Mouse (Mus musculus): ENCODE data around the gene Hacd2. TPM values are rescaled to one million over a fixed set of nuclear protein-coding genes. Genes with fewer than 3 reads are reported as not detected.
A peak's percentile ranks its signal among the peaks of the same experiment; 100 is the strongest.

Gene Hacd2
- polyA plus RNA-seq, 1 experiment from 2014 or later: 92.3 TPM

DNA sequence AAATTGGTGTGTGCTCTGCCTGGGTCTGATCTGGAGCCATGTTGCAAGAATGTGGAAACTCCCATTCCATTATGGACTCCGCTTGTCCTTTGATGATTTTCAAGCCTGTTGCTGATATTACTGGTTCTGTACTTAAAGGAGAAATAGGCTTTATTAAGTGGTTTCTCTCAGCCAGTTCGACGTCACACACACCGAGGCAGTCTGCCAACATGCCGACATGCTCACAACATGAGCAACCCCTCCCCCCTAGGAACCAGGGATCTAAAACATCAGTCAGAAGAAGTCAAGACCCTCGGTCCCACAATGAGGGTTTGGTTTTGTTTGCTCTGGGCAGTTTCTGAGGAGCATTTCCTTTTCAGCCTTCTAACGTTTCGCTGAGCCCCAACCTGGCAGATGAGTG, 86.9 kb downstream of the Hacd2 start:
- Histone ChIP-seq H3K9me3 (no peaks in the 10 kb centered on the region), H3K4me2 (replicated peaks) (no peak overlapping the region), H3K9ac (no peak overlapping the region), H3K27me3 (replicated peaks) (no peaks in the 10 kb centered on the region), H3K27ac (no peak overlapping the region; the same call in 1 of the 2 replicates), H3K4me1 (replicated peaks) (0 out of 2 replicates have a peak, but pooled peaks cover 8% of the 10 kb centered on the region), H3K36me3 (no peaks in the 10 kb centered on the region), H3K4me3 (replicated peaks) (no peak overlapping the region)
- WGBS: 45% methylated on average over 8 of the region's 8 CpGs
- ATAC-seq: no peak

DNA sequence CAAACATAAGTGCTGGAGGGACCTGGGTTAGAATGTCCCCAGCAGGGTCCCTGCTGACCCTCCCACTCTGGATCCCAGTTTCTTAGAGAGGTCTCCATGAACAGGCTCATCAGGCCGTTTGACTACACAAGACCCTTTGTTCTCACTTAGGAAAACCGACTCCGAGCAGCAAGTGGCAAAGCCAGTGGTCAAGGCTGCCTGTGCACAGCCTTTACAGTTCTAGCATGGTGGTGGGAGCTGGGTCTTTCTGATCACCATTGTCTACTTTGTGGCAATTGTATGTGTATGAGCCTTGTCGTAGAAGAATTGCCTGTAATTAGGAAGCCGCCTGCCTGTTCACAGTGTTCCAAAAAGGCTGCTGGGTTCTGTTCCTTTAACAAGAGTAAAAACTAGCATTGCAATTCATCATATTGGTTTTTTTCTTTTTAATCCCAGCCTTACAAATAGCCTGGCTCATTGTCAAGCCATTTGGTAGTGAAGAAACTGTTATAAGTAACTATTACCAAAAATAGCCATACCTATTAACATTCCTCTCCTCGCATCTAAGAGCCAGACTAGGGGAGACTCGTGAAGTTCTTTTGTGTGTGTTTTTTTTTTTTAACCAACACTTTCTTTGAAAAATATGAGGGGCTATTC, 87.5 kb downstream of the Hacd2 start:
- no peak for ATAC-seq
- Histone ChIP-seq H3K4me3 (replicated peaks) (no peak overlapping the region), H3K9me3 (no peaks in the 10 kb centered on the region), H3K4me1 (replicated peaks) (0 out of 2 replicates have a peak, but pooled peaks cover 8% of the 10 kb centered on the region), H3K27ac (peak overlapping the region; percentile 45; the same call in 1 of the 2 replicates), H3K27me3 (replicated peaks) (no peaks in the 10 kb centered on the region), H3K36me3 (no peaks in the 10 kb centered on the region), H3K9ac (no peak overlapping the region), H3K4me2 (replicated peaks) (no peak overlapping the region)
- 49% methylated on average over 7 of the region's 7 CpGs for WGBS

DNA sequence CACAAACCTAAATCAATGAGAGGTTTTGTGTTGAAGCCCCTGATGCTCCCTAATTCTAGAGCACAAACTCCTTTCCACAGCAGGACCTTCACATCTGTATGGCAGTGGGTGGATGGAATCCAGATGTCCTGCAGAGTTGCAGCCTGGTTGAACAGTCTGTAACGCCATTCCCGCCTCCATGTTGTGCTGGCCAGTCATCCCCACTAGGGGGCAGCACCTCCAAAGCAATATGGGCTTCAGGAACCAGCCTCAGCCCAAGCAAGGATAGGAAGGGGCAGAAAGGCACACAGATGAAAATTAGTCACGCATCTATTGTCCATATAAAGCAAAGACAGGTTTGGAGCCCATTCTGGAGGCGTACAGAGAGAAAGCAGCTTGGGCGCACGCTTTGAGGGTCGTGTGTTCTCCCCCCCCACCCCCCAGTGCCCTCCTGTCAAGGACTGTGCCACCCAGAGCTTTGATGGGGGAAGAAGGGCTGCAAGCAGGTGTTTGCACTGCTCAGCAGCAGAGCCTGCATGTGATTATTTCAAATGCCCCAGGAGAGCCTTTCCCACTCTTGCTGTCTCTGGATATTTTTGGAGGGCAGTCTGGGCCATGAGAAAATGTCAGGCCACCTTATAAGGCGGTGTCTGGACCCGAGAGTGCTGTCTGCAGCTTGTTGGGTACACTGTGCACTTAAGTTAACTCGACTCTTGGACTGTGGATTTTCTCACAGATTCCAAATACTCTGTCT, 88.3 kb downstream of the Hacd2 start:
- H3K9me3 ChIP-seq: no peaks in the 10 kb centered on the region
- peak overlapping the region; percentile 62; the same call in 1 of the 2 replicates for H3K27ac ChIP-seq
- WGBS: 32% methylated on average over 10 of the region's 10 CpGs
- no peak overlapping the region for H3K9ac ChIP-seq
- H3K36me3 ChIP-seq: no peaks in the 10 kb centered on the region
- H3K4me2 ChIP-seq (replicated peaks): no peak overlapping the region
- H3K27me3 ChIP-seq (replicated peaks): no peaks in the 10 kb centered on the region
- no peak overlapping the region for H3K4me3 ChIP-seq (replicated peaks)
- H3K4me1 ChIP-seq (replicated peaks): 0 out of 2 replicates have a peak, but pooled peaks cover 8% of the 10 kb centered on the region
- ATAC-seq: peak; percentile 92

DNA sequence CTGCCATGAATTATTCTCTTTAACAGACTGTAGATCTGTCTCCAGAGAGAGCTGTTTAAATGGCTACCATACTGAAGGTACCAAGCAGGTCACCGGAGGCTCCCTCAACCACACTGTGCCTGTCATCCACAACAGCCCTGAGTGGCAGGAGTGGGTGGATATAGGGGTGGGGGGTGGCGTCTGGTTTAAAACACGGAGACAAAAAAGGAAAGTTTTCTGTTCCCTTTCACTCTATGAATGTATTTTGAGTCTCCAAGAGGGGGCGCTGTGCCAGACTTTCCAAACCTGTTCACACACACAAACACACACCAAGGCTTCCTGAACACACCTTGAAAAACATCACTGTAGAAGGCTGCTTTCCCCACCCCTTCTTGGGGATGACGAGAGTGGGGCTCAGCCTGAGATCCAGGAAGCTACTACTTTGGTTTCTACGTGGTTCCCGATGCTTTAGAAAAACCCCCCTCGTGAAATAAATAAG, 89.0 kb downstream of the Hacd2 start:
- WGBS: 60% methylated on average over 8 of the region's 8 CpGs
- Histone ChIP-seq H3K9ac (no peak overlapping the region), H3K4me2 (replicated peaks) (no peak overlapping the region), H3K4me3 (replicated peaks) (no peak overlapping the region), H3K4me1 (replicated peaks) (0 out of 2 replicates have a peak, but pooled peaks cover 8% of the 10 kb centered on the region), H3K36me3 (no peaks in the 10 kb centered on the region), H3K27me3 (replicated peaks) (no peaks in the 10 kb centered on the region), H3K27ac (peak overlapping the region; percentile 62; the same call in 1 of the 2 replicates), H3K9me3 (no peaks in the 10 kb centered on the region)
- peak; percentile 26; the same call in 1 of the 2 replicates for ATAC-seq

DNA sequence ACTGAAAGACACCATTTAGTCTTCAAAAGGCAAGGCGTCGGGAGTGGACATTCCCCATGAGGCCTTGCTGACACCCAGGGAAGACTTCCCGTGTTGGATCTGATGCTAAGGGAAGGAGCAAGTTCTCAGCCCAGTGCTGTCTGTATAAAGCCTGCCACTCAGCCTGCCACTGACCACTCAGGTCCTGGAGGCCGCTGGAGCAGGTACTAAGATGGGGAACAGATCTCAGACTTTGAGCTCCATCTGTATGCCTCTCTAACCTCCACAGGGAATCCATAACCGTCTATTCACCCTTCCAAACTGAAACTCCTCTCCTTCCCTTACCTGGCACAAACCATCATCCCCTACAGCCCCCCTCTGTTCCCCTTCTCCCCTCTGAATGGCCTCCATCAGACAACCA, 91.3 kb downstream of the Hacd2 start:
- no peak overlapping the region for H3K27ac ChIP-seq
- WGBS: 91% methylated on average over 5 of the region's 5 CpGs
- ATAC-seq: no peak
- H3K9me3 ChIP-seq: no peaks in the 10 kb centered on the region
- H3K4me1 ChIP-seq (replicated peaks): 0 out of 2 replicates have a peak, but pooled peaks cover 8% of the 10 kb centered on the region
- no peak overlapping the region for H3K4me3 ChIP-seq (replicated peaks)
- no peak overlapping the region for H3K4me2 ChIP-seq (replicated peaks)
- no peak overlapping the region; the same call in 1 of the 2 replicates for H3K9ac ChIP-seq
- no peaks in the 10 kb centered on the region for H3K27me3 ChIP-seq (replicated peaks)
- no peaks in the 10 kb centered on the region for H3K36me3 ChIP-seq

DNA sequence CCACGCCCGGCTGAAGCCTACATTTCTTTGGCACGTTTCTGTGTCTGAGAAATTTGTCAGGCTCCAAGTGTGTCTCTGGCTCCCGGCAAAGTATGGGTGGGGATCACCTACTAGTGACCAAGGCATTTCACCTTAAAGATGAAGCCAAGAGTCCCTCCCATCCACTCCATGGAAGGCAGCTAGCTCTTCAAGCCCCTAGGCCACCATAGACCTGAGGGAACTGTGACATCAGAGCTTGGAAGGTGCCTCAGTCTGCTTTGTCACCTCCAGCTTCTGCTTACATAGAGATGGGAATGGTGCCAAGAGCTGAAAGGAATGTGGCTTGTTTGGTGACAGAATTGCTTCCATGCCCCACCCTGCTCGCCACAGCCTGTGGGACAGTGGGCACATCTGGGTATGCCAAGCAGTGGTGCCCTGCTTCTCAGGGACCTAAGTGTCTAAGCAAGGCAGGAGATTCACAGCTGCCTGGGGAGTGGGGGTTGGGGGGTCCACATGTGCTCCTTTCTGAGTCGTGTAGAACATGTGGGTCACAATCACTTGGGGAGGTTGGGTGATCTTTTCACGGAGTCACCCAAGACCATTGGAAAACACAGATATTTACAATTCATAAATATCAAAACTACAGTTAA, 94.2 kb downstream of the Hacd2 start:
- no peaks in the 10 kb centered on the region for H3K27me3 ChIP-seq (replicated peaks)
- H3K4me1 ChIP-seq (replicated peaks): no peaks in the 10 kb centered on the region
- H3K27ac ChIP-seq: no peak overlapping the region
- H3K4me3 ChIP-seq (replicated peaks): no peak overlapping the region
- H3K9ac ChIP-seq: no peak overlapping the region
- WGBS: 81% methylated on average over 7 of the region's 7 CpGs
- H3K4me2 ChIP-seq (replicated peaks): no peak overlapping the region
- H3K36me3 ChIP-seq: no peaks in the 10 kb centered on the region
- ATAC-seq: no peak
- H3K9me3 ChIP-seq: no peaks in the 10 kb centered on the region

DNA sequence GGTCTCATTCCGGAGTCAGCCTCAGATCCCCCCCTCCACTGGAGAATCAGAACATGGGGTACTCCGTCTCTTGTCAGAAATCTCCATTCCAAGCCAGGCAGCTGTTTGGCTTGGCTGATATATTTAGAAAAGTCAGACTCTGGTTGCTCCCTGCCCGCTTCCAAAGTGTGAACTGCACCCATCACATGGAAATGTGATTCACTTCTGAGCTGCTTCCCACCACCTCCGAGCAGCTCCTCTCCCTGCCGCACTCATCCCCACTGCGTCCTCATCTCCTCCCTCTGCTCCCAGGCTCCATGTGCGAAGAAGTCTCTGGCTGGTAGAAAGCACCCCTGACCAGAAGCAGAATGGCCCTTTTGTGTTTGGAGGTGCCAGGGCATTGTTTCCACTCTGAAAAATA, 95.2 kb downstream of the Hacd2 start:
- Histone ChIP-seq H3K9ac (no peak overlapping the region), H3K4me1 (replicated peaks) (no peaks in the 10 kb centered on the region), H3K4me3 (replicated peaks) (no peak overlapping the region), H3K36me3 (no peaks in the 10 kb centered on the region), H3K4me2 (replicated peaks) (no peak overlapping the region), H3K9me3 (no peaks in the 10 kb centered on the region), H3K27me3 (replicated peaks) (no peaks in the 10 kb centered on the region), H3K27ac (no peak overlapping the region)
- WGBS: 61% methylated on average over 7 of the region's 7 CpGs
- ATAC-seq: no peak

DNA sequence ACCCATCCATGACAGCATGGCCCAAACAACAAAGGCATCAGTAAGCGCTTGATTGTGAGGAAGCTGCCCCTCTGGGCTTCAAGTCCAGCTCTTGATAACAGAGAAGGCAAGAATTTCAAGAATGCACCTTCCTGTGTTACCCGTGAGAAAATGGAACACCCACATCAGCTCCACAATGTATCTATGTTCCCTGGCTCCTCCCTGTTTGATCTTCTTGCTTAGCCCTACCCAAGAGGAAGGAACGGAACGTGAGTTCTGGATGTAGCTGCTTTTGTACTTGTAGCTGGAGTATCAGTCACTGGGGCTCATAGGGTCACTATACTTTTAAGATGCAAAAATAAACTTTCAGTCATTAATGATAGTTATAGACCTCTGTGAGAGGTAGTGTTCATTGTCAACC, 98.4 kb downstream of the Hacd2 start:
- no peak for ATAC-seq
- Histone ChIP-seq H3K36me3 (no peaks in the 10 kb centered on the region), H3K4me1 (replicated peaks) (no peaks in the 10 kb centered on the region), H3K27me3 (replicated peaks) (no peaks in the 10 kb centered on the region), H3K4me2 (replicated peaks) (no peak overlapping the region), H3K9me3 (no peaks in the 10 kb centered on the region), H3K9ac (no peak overlapping the region), H3K27ac (no peak overlapping the region), H3K4me3 (replicated peaks) (no peak overlapping the region)
- WGBS: 60% methylated on average over 4 of the region's 4 CpGs

DNA sequence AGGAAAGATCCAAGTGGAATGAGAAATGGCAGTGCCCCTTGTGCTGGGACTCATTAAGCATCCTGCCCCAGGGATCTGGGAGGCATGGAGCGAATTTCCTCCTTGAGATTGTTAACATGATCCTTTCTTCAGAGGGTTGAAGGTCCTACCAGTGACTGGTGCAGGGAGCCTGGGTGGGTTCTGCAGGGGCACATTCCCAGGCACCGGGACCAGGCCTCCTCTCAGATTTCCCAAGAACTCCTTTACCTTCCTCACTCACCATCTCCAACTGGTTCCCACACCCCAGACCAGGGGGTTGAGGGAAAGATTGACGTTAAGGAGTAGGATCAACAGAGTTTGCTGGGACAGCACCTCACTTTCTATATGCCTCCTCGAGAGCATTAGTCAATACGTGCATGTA, 105.0 kb downstream of the Hacd2 start:
- no peak overlapping the region for H3K27ac ChIP-seq
- H3K27me3 ChIP-seq (replicated peaks): no peaks in the 10 kb centered on the region
- no peaks in the 10 kb centered on the region for H3K36me3 ChIP-seq
- 86% methylated on average over 5 of the region's 5 CpGs for WGBS
- no peaks in the 10 kb centered on the region for H3K4me1 ChIP-seq (replicated peaks)
- no peaks in the 10 kb centered on the region for H3K9me3 ChIP-seq
- no peak overlapping the region for H3K4me3 ChIP-seq (replicated peaks)
- H3K4me2 ChIP-seq (replicated peaks): no peak overlapping the region
- no peak overlapping the region for H3K9ac ChIP-seq
- ATAC-seq: no peak

DNA sequence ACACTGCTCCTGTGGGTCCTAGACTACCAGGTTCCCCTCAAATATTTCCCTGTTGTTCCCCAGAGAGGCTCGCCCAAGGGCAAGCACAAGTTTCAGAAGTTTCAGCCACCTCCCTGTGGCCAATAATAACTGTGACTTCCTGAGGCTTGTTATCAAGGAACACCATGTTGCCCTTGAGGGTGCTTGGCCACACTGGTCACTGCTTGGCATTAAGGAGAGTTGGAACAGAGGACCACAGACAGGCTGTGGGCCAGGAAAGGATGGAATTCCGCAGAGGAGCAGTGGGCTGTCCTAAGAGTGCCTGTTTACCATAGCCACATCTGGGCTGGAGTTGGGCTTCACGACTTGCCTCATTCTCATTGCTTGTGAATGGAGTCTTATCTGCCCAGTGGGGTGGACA, 107.9 kb downstream of the Hacd2 start:
- ATAC-seq: no peak
- Histone ChIP-seq H3K27ac (no peak overlapping the region), H3K9ac (no peak overlapping the region), H3K4me1 (replicated peaks) (no peaks in the 10 kb centered on the region), H3K36me3 (no peaks in the 10 kb centered on the region), H3K4me3 (replicated peaks) (no peak overlapping the region), H3K27me3 (replicated peaks) (no peaks in the 10 kb centered on the region), H3K9me3 (no peaks in the 10 kb centered on the region), H3K4me2 (replicated peaks) (no peak overlapping the region)
- 62% methylated on average over 3 of the region's 3 CpGs for WGBS

DNA sequence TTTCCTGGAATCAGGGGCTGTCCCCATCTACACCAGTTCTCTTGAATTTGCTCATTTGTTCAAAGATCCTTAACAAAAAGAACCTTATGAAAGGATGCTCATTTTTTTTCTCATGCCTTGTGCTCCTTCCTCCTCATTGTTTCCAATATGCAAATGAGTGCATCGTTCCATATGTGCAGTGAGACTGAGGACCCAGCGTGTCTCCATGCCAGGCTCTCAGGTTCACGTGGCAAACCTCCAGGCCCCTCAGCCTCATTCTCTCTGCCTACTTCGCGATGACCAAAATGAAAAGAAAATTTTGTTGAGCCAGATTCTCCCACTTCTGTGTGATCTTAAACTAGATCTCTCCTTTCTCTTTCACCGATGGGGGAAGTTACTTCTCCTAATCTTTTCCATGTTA, 117.2 kb downstream of the Hacd2 start:
- Histone ChIP-seq H3K4me2 (replicated peaks) (no peak overlapping the region), H3K27me3 (replicated peaks) (no peaks in the 10 kb centered on the region), H3K4me1 (replicated peaks) (peaks cover 5% of the 10 kb centered on the region; the same call in 1 of the 2 replicates), H3K9me3 (no peaks in the 10 kb centered on the region), H3K9ac (no peak overlapping the region), H3K4me3 (replicated peaks) (no peak overlapping the region), H3K36me3 (no peaks in the 10 kb centered on the region), H3K27ac (no peak overlapping the region)
- no peak for ATAC-seq
- 76% methylated on average over 6 of the region's 6 CpGs for WGBS

DNA sequence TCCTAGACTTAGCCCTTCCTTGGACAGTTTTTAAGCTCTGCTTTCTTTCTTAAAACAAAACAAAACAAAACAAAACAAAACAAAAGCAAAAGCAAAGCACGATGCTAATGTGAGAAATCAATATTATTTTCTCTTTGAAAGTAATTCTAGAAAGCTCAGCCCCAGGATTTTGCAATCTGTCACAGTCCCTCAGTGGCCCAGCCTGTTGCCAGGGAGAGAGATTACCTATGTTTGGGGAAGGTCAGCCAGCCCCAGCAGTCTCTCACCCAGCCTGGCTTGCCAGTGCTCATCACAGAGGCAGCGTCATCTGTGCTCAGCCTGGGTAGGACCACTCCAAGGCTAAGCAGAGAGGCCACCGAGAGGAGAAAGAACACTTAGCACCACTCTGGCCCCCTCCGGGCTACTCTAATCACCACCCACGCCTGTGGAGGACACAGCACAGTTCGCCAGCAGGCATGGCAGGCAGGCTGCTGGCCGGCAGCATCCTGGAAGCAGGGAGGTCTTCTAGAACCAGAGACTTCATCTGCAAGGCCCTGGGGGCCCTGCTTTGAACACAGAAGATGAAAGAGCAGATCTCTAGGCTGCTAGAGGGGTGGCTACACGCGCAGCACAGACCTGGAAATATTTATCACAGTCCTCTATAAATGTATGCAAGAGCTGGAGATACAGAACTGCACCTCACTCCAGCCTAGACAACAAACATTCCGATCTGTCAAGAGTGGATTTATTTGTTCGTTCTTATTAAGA, 117.8 kb downstream of the Hacd2 start:
- 17% methylated on average over 11 of the region's 11 CpGs for WGBS

More for the DNA sequence above, 117.8 kb downstream of the Hacd2 start:
- peak; percentile 43; the same call in 1 of the 2 replicates for ATAC-seq
- Histone ChIP-seq H3K9me3 (no peaks in the 10 kb centered on the region), H3K4me3 (replicated peaks) (no peak overlapping the region), H3K36me3 (no peaks in the 10 kb centered on the region), H3K4me1 (replicated peaks) (peaks cover 5% of the 10 kb centered on the region; the same call in 1 of the 2 replicates), H3K9ac (no peak overlapping the region), H3K27me3 (replicated peaks) (no peaks in the 10 kb centered on the region), H3K27ac (0 out of 2 replicates have a peak overlapping the region, but pooled peaks have one; percentile 17), H3K4me2 (replicated peaks) (peak overlapping the region; percentile 28)
